Mouse (Mus musculus) liver, embryonic 13.5 days (tissue): ENCODE results near the gene Olfr578. TPM values are rescaled to one million over a fixed set of nuclear protein-coding genes. Genes with fewer than 3 reads are reported as not detected.

Source experiments
- polyA plus RNA-seq: library from polyadenylated mRNA; unstranded; fragments of >200 nt; fragmentation: Nextera tagmentation; extraction: Ambion mirVana; gene quantifications from 2 replicates; pipeline ENCODE4 v1.2.1, GENCODE M21; 2015

Gene Olfr578
- polyA plus RNA-seq, 1 experiment from 2014 or later: not detected

Other genes starting within 250 kb of the Olfr578 start
- not detected in 2 replicates for gene Olfr560, start 230.0 kb downstream of the Olfr578 start, polyA plus RNA-seq
- not detected in 2 replicates for gene Olfr78, start 229.9 kb downstream of the Olfr578 start, polyA plus RNA-seq
- not detected in 2 replicates for gene Olfr561, start 218.1 kb downstream of the Olfr578 start, polyA plus RNA-seq
- gene Olfr564, start 185.8 kb downstream of the Olfr578 start, polyA plus RNA-seq: not detected in 2 replicates
- gene Olfr566, start 130.6 kb downstream of the Olfr578 start, polyA plus RNA-seq: not detected in 2 replicates
- gene Olfr568, start 112.2 kb downstream of the Olfr578 start, polyA plus RNA-seq: not detected in 2 replicates
- not detected in 2 replicates for gene Olfr569, start 98.4 kb downstream of the Olfr578 start, polyA plus RNA-seq
- gene Olfr570, start 94.7 kb downstream of the Olfr578 start, polyA plus RNA-seq: not detected in 2 replicates
- gene Olfr571, start 71.8 kb downstream of the Olfr578 start, polyA plus RNA-seq: not detected in 2 replicates
- not detected in 2 replicates for gene Olfr572, start 64.9 kb downstream of the Olfr578 start, polyA plus RNA-seq
- gene Olfr573-ps1, start 46.7 kb downstream of the Olfr578 start, polyA plus RNA-seq: not detected in 2 replicates
- not detected in 2 replicates for gene Olfr574, start 40.9 kb downstream of the Olfr578 start, polyA plus RNA-seq
- not detected in 2 replicates for gene Olfr575, start 30.5 kb downstream of the Olfr578 start, polyA plus RNA-seq
- not detected in 2 replicates for gene Olfr576, start 26.7 kb downstream of the Olfr578 start, polyA plus RNA-seq
- not detected in 2 replicates for gene Olfr577, start 13.4 kb downstream of the Olfr578 start, polyA plus RNA-seq
- not detected in 2 replicates for gene Olfr582, start 48.7 kb upstream of the Olfr578 start, polyA plus RNA-seq
- gene Olfr583, start 62.0 kb upstream of the Olfr578 start, polyA plus RNA-seq: not detected in 2 replicates
- not detected in 2 replicates for gene Olfr584, start 92.6 kb upstream of the Olfr578 start, polyA plus RNA-seq
- not detected in 2 replicates for gene Olfr585, start 108.4 kb upstream of the Olfr578 start, polyA plus RNA-seq
- not detected in 2 replicates for gene Olfr586, start 136.3 kb upstream of the Olfr578 start, polyA plus RNA-seq
- gene Olfr588-ps1, start 151.6 kb upstream of the Olfr578 start, polyA plus RNA-seq: not detected in 2 replicates
- gene Olfr589, start 167.0 kb upstream of the Olfr578 start, polyA plus RNA-seq: not detected in 2 replicates
- not detected in 2 replicates for gene Olfr591, start 189.0 kb upstream of the Olfr578 start, polyA plus RNA-seq
- not detected in 2 replicates for gene Olfr592, start 195.5 kb upstream of the Olfr578 start, polyA plus RNA-seq
- not detected in 2 replicates for gene Olfr593, start 222.5 kb upstream of the Olfr578 start, polyA plus RNA-seq
- gene Olfr594, start 227.7 kb upstream of the Olfr578 start, polyA plus RNA-seq: not detected in 2 replicates